Mouse (Mus musculus) MEL (cell line): ENCODE measurements around the gene Fcer1g. TPM values are rescaled to one million over a fixed set of nuclear protein-coding genes. Genes with fewer than 3 reads are reported as not detected.

Experiments
- DNase-seq: peaks from one replicate; pipeline ENCODE4 v3.0.0; 2011; ENCODE audit warnings: low read depth, low spot score
- H3K27ac ChIP-seq: 2 replicates; pipeline ENCODE4 v1.5.1; 2012; ENCODE audit warnings: low read depth, mild to moderate bottlenecking, control low read depth, low read length, moderate library complexity; ENCODE audit not compliant: control insufficient read depth
- H3K27me3 ChIP-seq, 2 experiments: fragments of 150-350 bp in 1 of 2; sonication (generic) in 1 of 2; 2 replicates each; pipeline ENCODE4 v1.6.1; 2012; ENCODE audit warnings: low read length in 2 of 2, mild to moderate bottlenecking in 2 of 2, improper control_type of control experiment in 1 of 2, moderate library complexity in 1 of 2; ENCODE audit not compliant: insufficient read depth in 2 of 2, control insufficient read depth in 1 of 2
- H3K36me3 ChIP-seq, 2 experiments: 2 replicates each; pipeline ENCODE4 v1.6.1; 2012 to 2014; ENCODE audit warnings: low read length in 2 of 2, improper control_type of control experiment in 1 of 2, inconsistent platforms in 1 of 2, mild to moderate bottlenecking in 1 of 2; ENCODE audit not compliant: insufficient read depth in 2 of 2, control insufficient read depth in 1 of 2
- H3K4me1 ChIP-seq, 2 experiments: fragments of 150-350 bp in 1 of 2; sonication (generic) in 1 of 2; 2 replicates each; pipeline ENCODE4 v1.6.1; 2012; ENCODE audit warnings: low read length in 2 of 2, improper control_type of control experiment in 1 of 2, mild to moderate bottlenecking in 1 of 2; ENCODE audit not compliant: insufficient read depth in 2 of 2, control insufficient read depth in 1 of 2
- H3K4me3 ChIP-seq, 2 experiments: fragments of 150-350 bp in 1 of 2; sonication (generic) in 1 of 2; 2 replicates each; pipeline ENCODE4 v1.5.1; 2012; ENCODE audit warnings: low read depth in 2 of 2, low read length in 2 of 2, mild to moderate bottlenecking in 2 of 2, moderate library complexity in 2 of 2, control low read depth in 1 of 2, improper control_type of control experiment in 1 of 2; ENCODE audit not compliant: control insufficient read depth in 1 of 2, insufficient read depth in 1 of 2
- H3K79me2 ChIP-seq: 2 replicates; pipeline ENCODE4 v1.6.1; 2012; ENCODE audit warnings: mild to moderate bottlenecking, low read length, moderate library complexity; ENCODE audit not compliant: control insufficient read depth, poor library complexity, insufficient read depth
- H3K9ac ChIP-seq: 2 replicates; pipeline ENCODE4 v1.6.1; 2012; ENCODE audit warnings: low read depth, mild to moderate bottlenecking, control low read depth, low read length, moderate library complexity; ENCODE audit not compliant: control insufficient read depth, poor library complexity, severe bottlenecking
- H3K9me3 ChIP-seq: fragments of 150-350 bp; sonication (generic); replicated peaks from 2 replicates; pipeline ENCODE4 v1.6.1; 2012; ENCODE audit warnings: mild to moderate bottlenecking, low read length, improper control_type of control experiment, moderate library complexity; ENCODE audit not compliant: insufficient read depth
- CHD1 ChIP-seq: IDR thresholded peaks from 2 replicates; pipeline ENCODE4 v1.6.1; 2012; ENCODE audit warnings: low read depth, mild to moderate bottlenecking, inconsistent platforms, low read length, improper control_type of control experiment
- E2F4 ChIP-seq: IDR thresholded peaks from 2 replicates; pipeline ENCODE4 v1.6.1; 2011; ENCODE audit warnings: low read depth, low read length, improper control_type of control experiment, borderline replicate concordance
- ELF1 ChIP-seq: IDR thresholded peaks from 2 replicates; pipeline ENCODE4 v1.6.1; 2014; ENCODE audit warnings: low read depth, mild to moderate bottlenecking, inconsistent platforms, low read length, improper control_type of control experiment, moderate library complexity
- GATA1 ChIP-seq: IDR thresholded peaks from 2 replicates; pipeline ENCODE4 v1.6.1; 2011; ENCODE audit warnings: low read depth, low read length, improper control_type of control experiment
- HCFC1 ChIP-seq: IDR thresholded peaks from 2 replicates; pipeline ENCODE4 v1.6.1; 2012; ENCODE audit warnings: low read depth, mild to moderate bottlenecking, inconsistent platforms, low read length, improper control_type of control experiment, moderate library complexity
- JUND ChIP-seq: IDR thresholded peaks from 2 replicates; pipeline ENCODE4 v1.6.1; 2011; ENCODE audit warnings: low read depth, mild to moderate bottlenecking, improper control_type of control experiment, low read length
- KAT2A ChIP-seq: conservative IDR thresholded peaks from 2 replicates; pipeline ENCODE4 v1.6.1; 2012; ENCODE audit warnings: low read depth, low read length, improper control_type of control experiment, inconsistent platforms
- MAFK ChIP-seq: IDR thresholded peaks from 2 replicates; pipeline ENCODE4 v1.6.1; 2011; ENCODE audit warnings: low read depth, mild to moderate bottlenecking, low read length, improper control_type of control experiment, borderline replicate concordance
- MEF2A ChIP-seq: IDR thresholded peaks from 2 replicates; pipeline ENCODE4 v1.6.1; 2014; ENCODE audit warnings: low read depth, mild to moderate bottlenecking, inconsistent platforms, low read length, improper control_type of control experiment; ENCODE audit not compliant: poor library complexity, insufficient replicate concordance, severe bottlenecking; ENCODE audit errors: extremely low read depth
- NRF1 ChIP-seq: IDR thresholded peaks from 2 replicates; pipeline ENCODE4 v1.6.1; 2014; ENCODE audit warnings: low read depth, mild to moderate bottlenecking, inconsistent platforms, low read length, improper control_type of control experiment, moderate library complexity; ENCODE audit not compliant: poor library complexity, insufficient read depth, severe bottlenecking
- POLR2AphosphoS2 ChIP-seq: IDR thresholded peaks from 2 replicates; pipeline ENCODE4 v1.6.1; 2011; ENCODE audit warnings: low read length, improper control_type of control experiment
- RCOR1 ChIP-seq: IDR thresholded peaks from 2 replicates; pipeline ENCODE4 v1.6.1; 2012; ENCODE audit warnings: low read depth, mild to moderate bottlenecking, inconsistent platforms, low read length, improper control_type of control experiment
- SMC3 ChIP-seq: IDR thresholded peaks from 2 replicates; pipeline ENCODE4 v1.6.1; 2011; ENCODE audit warnings: low read depth, low read length, improper control_type of control experiment
- TCF12 ChIP-seq: IDR thresholded peaks from 2 replicates; pipeline ENCODE4 v1.6.1; 2014; ENCODE audit warnings: low read depth, mild to moderate bottlenecking, inconsistent platforms, low read length, improper control_type of control experiment, moderate library complexity
- USF1 ChIP-seq: IDR thresholded peaks from 2 replicates; pipeline ENCODE4 v1.6.1; 2014; ENCODE audit warnings: low read depth, mild to moderate bottlenecking, inconsistent platforms, low read length, improper control_type of control experiment, moderate library complexity
- USF2 ChIP-seq, 2 experiments: IDR thresholded peaks; 2 replicates each; pipeline ENCODE4 v1.6.1; 2011 to 2012; ENCODE audit warnings: improper control_type of control experiment in 2 of 2, low read length in 2 of 2, borderline replicate concordance in 1 of 2, inconsistent platforms in 1 of 2, low read depth in 1 of 2, mild to moderate bottlenecking in 1 of 2; ENCODE audit not compliant: insufficient read depth in 1 of 2
- ZNF384 ChIP-seq: IDR thresholded peaks from 2 replicates; pipeline ENCODE4 v1.6.1; 2012; ENCODE audit warnings: low read depth, mild to moderate bottlenecking, inconsistent platforms, low read length, improper control_type of control experiment
- polyA plus RNA-seq, 2 experiments: library from polyadenylated mRNA; stranded (reverse) in 1 of 2; unstranded in 1 of 2; fragments of >175 nt in 1 of 2; fragments of >200 nt in 1 of 2; gene quantifications; 2 replicates each; pipeline versions ENCODE4 v1.2.1 to v1.2.4; 2012; ENCODE audit warnings: low replicate concordance in 2 of 2, low read depth in 1 of 2; ENCODE audit not compliant: insufficient read length in 2 of 2, insufficient read depth in 1 of 2, missing spikeins in 1 of 2
- total RNA-seq: library from RNA; depleted of rRNA; stranded (reverse); fragments of 300-350 nt; gene quantifications from 2 replicates; pipeline ENCODE4 v1.2.3, GENCODE M21; 2012

Fcer1g gene
- total and polyA plus RNA-seq, 3 experiments = 0.62 to 1.1 TPM; not detected in 1

DNA sequence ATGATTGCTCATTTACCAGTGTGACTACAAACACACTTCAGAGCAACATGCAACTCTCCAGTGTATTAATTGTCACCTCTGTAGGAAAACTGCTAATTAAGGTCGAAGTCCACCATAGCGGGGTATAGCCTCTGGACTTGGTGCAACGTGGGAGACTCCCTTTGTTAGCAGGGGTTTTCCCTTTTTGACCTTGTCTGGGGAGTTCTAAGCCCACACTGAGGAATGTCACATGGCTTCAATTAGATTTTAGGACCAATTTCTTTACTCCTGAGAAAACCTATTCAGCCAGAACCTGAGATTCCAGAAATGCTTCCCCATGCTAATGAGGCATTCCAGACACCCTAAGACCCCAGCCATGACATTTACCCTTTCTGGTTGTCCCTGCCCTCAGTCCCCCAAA, 4.0 kb downstream of the Fcer1g start:
- H3K4me3 ChIP-seq = no peak overlapping the region
- H3K36me3 ChIP-seq = peaks cover 0 to 17% of the 10 kb centered on the region in 2 experiments; a peak in 2 of 4 replicates
- H3K79me2 ChIP-seq = no peaks in the 10 kb centered on the region
- no peaks in the 10 kb centered on the region for H3K27me3 ChIP-seq
- TF ChIP-seq NRF1 (no peak), USF2 (IDR thresholded peaks at IDR 0.05; ENCODE audit: borderline replicate concordance in 1 of 2, insufficient read depth in 1 of 2, low read depth in 1 of 2, low read length in 2 of 2) (no peak), RCOR1 (no peak), JUND (no peak), ZNF384 (no peak), ELF1 (no peak), SMC3 (no peak), GATA1 (no peak), CHD1 (no peak), HCFC1 (no peak), USF1 (no peak), KAT2A (no peak)
- no peak overlapping the region for H3K27ac ChIP-seq
- no peaks in the 10 kb centered on the region for H3K9me3 ChIP-seq
- DNase-seq = no peak
- peaks cover 0 to 10% of the 10 kb centered on the region in 2 experiments; a peak in 2 of 4 replicates for H3K4me1 ChIP-seq
- H3K9ac ChIP-seq = no peak overlapping the region

DNA sequence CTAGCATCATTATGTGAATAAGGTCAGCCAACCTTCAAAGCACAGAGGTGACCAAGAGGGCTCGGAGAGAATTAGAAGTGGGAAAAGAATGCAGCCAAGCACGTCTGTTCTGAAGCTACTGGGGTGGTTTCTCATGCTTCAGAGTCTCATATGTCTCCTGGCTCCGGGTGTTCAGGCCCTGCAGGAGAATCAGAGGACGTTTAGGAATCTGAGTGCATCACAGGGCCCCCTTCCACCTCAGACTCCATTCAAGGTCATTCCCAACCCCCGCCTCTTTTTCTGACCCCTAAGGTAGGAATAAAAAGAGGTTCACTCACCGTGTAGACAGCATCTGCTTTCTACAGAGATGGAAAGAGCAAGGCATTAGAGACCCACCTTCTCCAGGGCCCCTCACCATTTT, 4.4 kb downstream of the Fcer1g start:
- no peak overlapping the region for H3K9ac ChIP-seq
- no peaks in the 10 kb centered on the region for H3K9me3 ChIP-seq
- no peak overlapping the region for H3K4me3 ChIP-seq
- no peaks in the 10 kb centered on the region for H3K27me3 ChIP-seq
- no peak for TF ChIP-seq E2F4
- TF ChIP-seq MAFK = no peak
- no peak for TF ChIP-seq POLR2AphosphoS2
- no peak for TF ChIP-seq USF2 (IDR thresholded peaks at IDR 0.05; ENCODE audit: borderline replicate concordance in 1 of 2, insufficient read depth in 1 of 2, low read depth in 1 of 2, low read length in 2 of 2)
- no peak for TF ChIP-seq CHD1
- no peak for TF ChIP-seq ELF1
- TF ChIP-seq MEF2A = no peak
- no peak for TF ChIP-seq TCF12
- H3K79me2 ChIP-seq = no peaks in the 10 kb centered on the region
- no peak for DNase-seq
- no peak overlapping the region for H3K27ac ChIP-seq
- peaks cover 0 to 8% of the 10 kb centered on the region in 2 experiments; a peak in 2 of 4 replicates for H3K4me1 ChIP-seq
- H3K36me3 ChIP-seq = peaks cover 0 to 14% of the 10 kb centered on the region in 2 experiments; a peak in 2 of 4 replicates
